ENCODE assay signal across 8 mouse cellular contexts in genomic region chr16:84495438-84495837, GRCm38 (mm10). TPM values are rescaled to one million over a fixed set of nuclear protein-coding genes. Genes with fewer than 3 reads are reported as not detected.
A peak's percentile ranks its signal among the peaks of the same experiment; 100 is the strongest.
DNase-seq lines count a peak whose midpoint lies in the region; ATAC-seq and TF ChIP-seq lines count a peak whose summit lies in the region.
"Had no signal": no experiment of that assay in that cellular context is flagged by ENCODE, and none has a peak within 500 bp of the region (broad histone marks: within the 10 kb centered on the region; RNA-seq: fewer than 3 reads in every experiment).

No protein-coding gene starts in this region.

- ATAC-seq in limb, embryonic 14.5 days (ENCODE audit: low FRiP score, low read depth): no peak
- no peak for ATAC-seq in hindbrain, embryonic 16.5 days
- ATAC-seq in midbrain, postnatal 0 days (ENCODE audit: low FRiP score): no peak

- H3K27me3 ChIP-seq in limb, embryonic 14.5 days (ENCODE audit: control insufficient read depth, insufficient read depth, low read length): no peaks in the 10 kb centered on the region
- H3K27me3 ChIP-seq in limb, embryonic 10.5 days (ENCODE audit: low read depth, poor library complexity, severe bottlenecking): no peaks in the 10 kb centered on the region
- H3K27me3 ChIP-seq in hindbrain, embryonic 16.5 days (replicated peaks; ENCODE audit: control insufficient read depth, insufficient read depth, low read length): no peaks in the 10 kb centered on the region
- H3K27me3 ChIP-seq in midbrain, postnatal 0 days (ENCODE audit: insufficient read depth, low read length): no peaks in the 10 kb centered on the region

- WGBS in limb, embryonic 14.5 days: 32% methylated on average over 2 of the region's 2 CpGs
- WGBS in limb, embryonic 10.5 days: 70% methylated on average over 2 of the region's 2 CpGs
- WGBS in hindbrain, embryonic 16.5 days: 44% methylated on average over 2 of the region's 2 CpGs
- 35% methylated on average over 2 of the region's 2 CpGs for WGBS in midbrain, postnatal 0 days

- TF ChIP-seq CTCF in midbrain, postnatal 0 days (IDR thresholded peaks at IDR 0.05): peak; percentile 84

- no peaks in the 10 kb centered on the region for H3K36me3 ChIP-seq in limb, embryonic 14.5 days (ENCODE audit: control insufficient read depth, insufficient read depth, low read length)
- no peaks in the 10 kb centered on the region for H3K36me3 ChIP-seq in limb, embryonic 10.5 days
- no peaks in the 10 kb centered on the region for H3K36me3 ChIP-seq in hindbrain, embryonic 16.5 days (ENCODE audit: control insufficient read depth, insufficient read depth, low read length)
- no peaks in the 10 kb centered on the region for H3K36me3 ChIP-seq in midbrain, postnatal 0 days (ENCODE audit: insufficient read depth, low read length)

- H3K27ac ChIP-seq in limb, embryonic 14.5 days (replicated peaks; ENCODE audit: low read depth, low read length): no peak overlapping the region
- H3K27ac ChIP-seq in limb, embryonic 10.5 days: no peak overlapping the region
- no peak overlapping the region for H3K27ac ChIP-seq in hindbrain, embryonic 16.5 days (ENCODE audit: low read depth, low read length)
- no peak overlapping the region for H3K27ac ChIP-seq in midbrain, postnatal 0 days (ENCODE audit: low read depth, low read length)

- H3K4me3 ChIP-seq in limb, embryonic 14.5 days (replicated peaks; ENCODE audit: low read length): no peak overlapping the region
- no peak overlapping the region for H3K4me3 ChIP-seq in limb, embryonic 10.5 days
- H3K4me3 ChIP-seq in hindbrain, embryonic 16.5 days (ENCODE audit: low read length): no peak overlapping the region
- H3K4me3 ChIP-seq in midbrain, postnatal 0 days (ENCODE audit: low read depth, low read length): no peak overlapping the region

- no peaks in the 10 kb centered on the region for H3K4me1 ChIP-seq in limb, embryonic 14.5 days (ENCODE audit: control insufficient read depth, insufficient read depth, low read length)
- H3K4me1 ChIP-seq in limb, embryonic 10.5 days: no peaks in the 10 kb centered on the region
- H3K4me1 ChIP-seq in hindbrain, embryonic 16.5 days (ENCODE audit: control insufficient read depth, insufficient read depth, low read depth, low read length): no peaks in the 10 kb centered on the region
- H3K4me1 ChIP-seq in midbrain, postnatal 0 days (ENCODE audit: insufficient read depth, low read length): no peaks in the 10 kb centered on the region

- H3K9me3 ChIP-seq in limb, embryonic 14.5 days (ENCODE audit: control insufficient read depth, low read length): no peaks in the 10 kb centered on the region
- H3K9me3 ChIP-seq in limb, embryonic 10.5 days (replicated peaks): no peaks in the 10 kb centered on the region
- no peaks in the 10 kb centered on the region for H3K9me3 ChIP-seq in hindbrain, embryonic 16.5 days (ENCODE audit: control insufficient read depth, low read length)
- no peaks in the 10 kb centered on the region for H3K9me3 ChIP-seq in midbrain, postnatal 0 days (ENCODE audit: low read length)

- peak; percentile 21 for DNase-seq in limb, embryonic 14.5 days (ENCODE audit: low spot score)
- no peak for DNase-seq in limb, embryonic 10.5 days (ENCODE audit: low spot score)
- peak; percentile 14 for DNase-seq in embryo, embryonic 10 days (ENCODE audit: low spot score)
- peak; percentile 67 for DNase-seq in midbrain, postnatal 0 days (ENCODE audit: low spot score)
- no peak for DNase-seq in urinary bladder, adult 2 months (ENCODE audit: low spot score)
- no peak for DNase-seq in adipocyte (ENCODE audit: low spot score)

- no peak for TF ChIP-seq POLR2A in limb, embryonic 14.5 days (IDR thresholded peaks at IDR 0.05; ENCODE audit: borderline replicate concordance, extremely low read depth, insufficient read depth, insufficient read length)

- no peak overlapping the region for H3K9ac ChIP-seq in limb, embryonic 14.5 days (ENCODE audit: low read depth, low read length, severe bottlenecking)
- no peak overlapping the region for H3K9ac ChIP-seq in hindbrain, embryonic 16.5 days (ENCODE audit: low read depth, low read length)
- no peak overlapping the region for H3K9ac ChIP-seq in midbrain, postnatal 0 days (replicated peaks; ENCODE audit: low read length, poor library complexity, severe bottlenecking)

- no peak overlapping the region for H3K4me2 ChIP-seq in limb, embryonic 14.5 days (replicated peaks; ENCODE audit: low read depth, low read length, severe bottlenecking)
- H3K4me2 ChIP-seq in hindbrain, embryonic 16.5 days (ENCODE audit: low read length): peak overlapping the region; percentile 18; the same call in 1 of the 2 replicates
- H3K4me2 ChIP-seq in midbrain, postnatal 0 days (ENCODE audit: low read depth, low read length, poor library complexity, severe bottlenecking): peak overlapping the region; percentile 6; the same call in 1 of the 2 replicates

RNA-seq across cellular contexts. Expression of gene A730009L09Rik, which starts 19.5 kb away (rescaled TPM):
- polyA plus RNA-seq in limb, embryonic 14.5 days (2012; rRNA removed): not detected in 2 replicates
- not detected in 2 replicates for polyA plus RNA-seq in limb, embryonic 14.5 days (2014; fragmentation: Nextera tagmentation; extraction: Ambion mirVana)
- polyA plus RNA-seq in limb, embryonic 10.5 days (2016; fragmentation: Nextera tagmentation; extraction: Ambion mirVana): not detected in 2 replicates
- 0.16 and 0.43 TPM in 2 replicates for polyA plus RNA-seq in hindbrain, embryonic 16.5 days (2015; fragmentation: Nextera tagmentation; extraction: Ambion mirVana)
- total RNA-seq in midbrain, postnatal 0 days (2014; rRNA removed): 0.19 and 0.60 TPM in 2 replicates
- polyA plus RNA-seq in midbrain, postnatal 0 days (2015; fragmentation: Nextera tagmentation; extraction: Ambion mirVana): 0.14 and 0.15 TPM in 2 replicates
- not detected in 2 replicates for polyA plus RNA-seq in urinary bladder, adult 2 months (2012; rRNA removed)
- polyA plus RNA-seq: heart, embryonic 14.5 days had no signal

Comparison
In these comparisons a context has a peak if more than half of its experiments do, and no peak if none do; other contexts are left out.
1. DNase-seq: peak in limb, embryonic 14.5 days (single experiment), embryo, embryonic 10 days (single experiment) and midbrain, postnatal 0 days (single experiment); none in limb, embryonic 10.5 days (single experiment), urinary bladder, adult 2 months (single experiment) and adipocyte (single experiment).